Mouse (Mus musculus) urinary bladder, postnatal 14 days (tissue): ENCODE measurements around the gene Col23a1.
"Not testable (repeated sequence)": the region's sequence is repeated elsewhere in the genome, so short reads cannot be mapped to it uniquely, and the experiment has no call there.

Source experiments
- DNase-seq: peaks from one replicate; pipeline ENCODE4 v3.0.0; 2021; ENCODE audit warnings: low spot score

Col23a1 gene

GRCm38 (mm10) chr11:51328387-51328942 lies 38.7 kb downstream of the Col23a1 start:
- DNase-seq = peak; percentile 20

- DNase-seq = no peak
These were observed 40.4 kb downstream of the Col23a1 start for GRCm38 (mm10) chr11:51329837-51330714.

GRCm38 (mm10) chr11:51334017-51334416 lies 44.3 kb downstream of the Col23a1 start:
- no peak for DNase-seq

- DNase-seq = no peak
These were observed 47.9 kb downstream of the Col23a1 start for GRCm38 (mm10) chr11:51337585-51337984.

GRCm38 (mm10) chr11:51338416-51338815 lies 48.7 kb downstream of the Col23a1 start:
- no peak for DNase-seq

GRCm38 (mm10) chr11:51341091-51341490 lies 51.4 kb downstream of the Col23a1 start:
- DNase-seq = no peak

- DNase-seq = no peak
These were observed 53.1 kb downstream of the Col23a1 start for GRCm38 (mm10) chr11:51342776-51343175.

GRCm38 (mm10) chr11:51343312-51343711 lies 53.6 kb downstream of the Col23a1 start:
- DNase-seq = no peak

- DNase-seq = no peak
These were observed 54.1 kb downstream of the Col23a1 start for GRCm38 (mm10) chr11:51343728-51344289.

GRCm38 (mm10) chr11:51345481-51346465 lies 56.1 kb downstream of the Col23a1 start:
- DNase-seq = no peak

GRCm38 (mm10) chr11:51347756-51348155 lies 58.0 kb downstream of the Col23a1 start:
- no peak for DNase-seq

- DNase-seq = no peak
These were observed 59.9 kb downstream of the Col23a1 start for GRCm38 (mm10) chr11:51349665-51350064.

GRCm38 (mm10) chr11:51351151-51351550 lies 61.4 kb downstream of the Col23a1 start:
- DNase-seq = no peak

GRCm38 (mm10) chr11:51351841-51352240 lies 62.1 kb downstream of the Col23a1 start:
- no peak for DNase-seq

GRCm38 (mm10) chr11:51353746-51354145 lies 64.0 kb downstream of the Col23a1 start:
- no peak for DNase-seq

- DNase-seq = not testable (repeated sequence)
These were observed 69.3 kb downstream of the Col23a1 start for GRCm38 (mm10) chr11:51358981-51359380.

- no peak for DNase-seq
These were observed 74.6 kb downstream of the Col23a1 start for GRCm38 (mm10) chr11:51364353-51364752.

- no peak for DNase-seq
These were observed 77.6 kb downstream of the Col23a1 start for GRCm38 (mm10) chr11:51367334-51367733.

- DNase-seq = no peak
These were observed 80.6 kb downstream of the Col23a1 start for GRCm38 (mm10) chr11:51370273-51370672.

GRCm38 (mm10) chr11:51371321-51371720 lies 81.6 kb downstream of the Col23a1 start:
- no peak for DNase-seq

GRCm38 (mm10) chr11:51371926-51372325 lies 82.2 kb downstream of the Col23a1 start:
- DNase-seq = no peak

GRCm38 (mm10) chr11:51377199-51377598 lies 87.5 kb downstream of the Col23a1 start:
- DNase-seq = peak; percentile 2
